Mouse (Mus musculus) heart, embryonic 14.5 days (tissue): Measurements from ENCODE around the gene Arrdc4. TPM values are rescaled to one million over a fixed set of nuclear protein-coding genes. Genes with fewer than 3 reads are reported as not detected.
A peak's percentile ranks its signal among the peaks of the same experiment; 100 is the strongest.

Experiments
- ATAC-seq: fragments of 200-750 bp; cut with Nextera tagmentation; 2 replicates; pipeline ENCODE4 v1.8.0; 2017; ENCODE audit warnings: low read depth, moderate TSS enrichment; ENCODE audit not compliant: insufficient number of reproducible peaks, insufficient read depth, low FRiP score
- H3K27ac ChIP-seq, 2 experiments: fragments of 200-500 bp in 1 of 2; fragments of 300-500 bp in 1 of 2; sonication (generic) in 1 of 2; replicated peaks in 1 of 2; 2 replicates each; pipeline ENCODE4 v1.5.1; 2012 to 2014; ENCODE audit warnings: low read depth in 2 of 2, low read length in 2 of 2, control low read depth in 1 of 2, mild to moderate bottlenecking in 1 of 2, mixed read lengths in 1 of 2; ENCODE audit not compliant: control insufficient read depth in 1 of 2, insufficient read depth in 1 of 2
- H3K27me3 ChIP-seq: fragments of 300-500 bp; sonication (generic); 2 replicates; pipeline ENCODE4 v1.6.1; 2014; ENCODE audit warnings: mild to moderate bottlenecking, low read length, control low read depth; ENCODE audit not compliant: control insufficient read depth, insufficient read depth
- H3K36me3 ChIP-seq: fragments of 300-500 bp; sonication (generic); 2 replicates; pipeline ENCODE4 v1.6.1; 2014; ENCODE audit warnings: mild to moderate bottlenecking, control low read depth, low read length, mixed read lengths; ENCODE audit not compliant: control insufficient read depth, insufficient read depth
- H3K4me1 ChIP-seq, 2 experiments: fragments of 200-500 bp in 1 of 2; fragments of 300-500 bp in 1 of 2; sonication (generic) in 1 of 2; 2 replicates each; pipeline ENCODE4 v1.6.1; 2012 to 2014; ENCODE audit warnings: low read length in 2 of 2, control low read depth in 1 of 2, mixed read lengths in 1 of 2; ENCODE audit not compliant: control insufficient read depth in 2 of 2, insufficient read depth in 2 of 2
- H3K4me2 ChIP-seq: fragments of 300-500 bp; sonication (generic); 2 replicates; pipeline ENCODE4 v1.6.1; 2014; ENCODE audit warnings: mild to moderate bottlenecking, low read length
- H3K4me3 ChIP-seq, 2 experiments: fragments of 200-500 bp in 1 of 2; fragments of 300-500 bp in 1 of 2; sonication (generic) in 1 of 2; 2 replicates each; pipeline ENCODE4 v1.5.1; 2012 to 2014; ENCODE audit warnings: low read length in 2 of 2, mild to moderate bottlenecking in 2 of 2, control low read depth in 1 of 2, low read depth in 1 of 2, moderate library complexity in 1 of 2; ENCODE audit not compliant: control insufficient read depth in 1 of 2, insufficient read depth in 1 of 2
- H3K9ac ChIP-seq: fragments of 300-500 bp; sonication (generic); 2 replicates; pipeline ENCODE4 v1.6.1; 2014; ENCODE audit warnings: mild to moderate bottlenecking, low read length
- H3K9me3 ChIP-seq: fragments of 300-500 bp; sonication (generic); 2 replicates; pipeline ENCODE4 v1.6.1; 2016; ENCODE audit warnings: low read length, control low read depth; ENCODE audit not compliant: control insufficient read depth
- WGBS: fragments of 180-500 bp; shearing (Covaris S2); extraction: QIAGEN DNeasy Blood & Tissue Kit; methylation state at CpG from one replicate; pipeline ENCODE4 v1.1.7; 2014; 5-methylcytosine and 5-hydroxymethylcytosine counted together
- polyA plus RNA-seq: library from polyadenylated mRNA; unstranded; fragments of >200 nt; fragmentation: Nextera tagmentation; extraction: Ambion mirVana; gene quantifications from 2 replicates; pipeline ENCODE4 v1.2.1, GENCODE M21; 2014

Arrdc4 gene
- polyA plus RNA-seq, 1 experiment from 2014 or later: 22.1 TPM

DNA sequence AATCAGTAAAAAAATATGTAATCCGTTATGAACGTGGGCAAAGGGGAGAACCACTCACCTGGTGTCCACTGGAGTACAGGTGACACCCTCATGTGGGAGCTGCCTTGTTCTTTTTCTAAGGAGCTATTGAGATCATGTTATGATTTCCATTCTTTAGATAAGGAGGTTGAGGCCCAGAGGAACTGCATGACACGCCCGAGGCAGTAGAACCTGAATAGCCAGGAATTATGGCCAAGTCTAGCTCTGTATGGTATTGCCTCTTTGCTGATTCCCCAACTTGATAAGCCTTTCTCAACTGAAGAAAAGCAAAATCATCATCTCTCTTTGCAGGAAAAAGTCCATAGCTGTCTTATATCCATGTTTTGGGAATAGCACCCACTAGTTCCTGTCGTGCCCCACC, 22.7 kb downstream of the Arrdc4 start:
- Histone ChIP-seq H3K4me3 (no peak overlapping the region), H3K9ac (no peak overlapping the region), H3K9me3 (no peaks in the 10 kb centered on the region), H3K4me1 (no peaks in the 10 kb centered on the region), H3K27ac (no peak overlapping the region), H3K36me3 (no peaks in the 10 kb centered on the region), H3K4me2 (no peak overlapping the region), H3K27me3 (no peaks in the 10 kb centered on the region)
- ATAC-seq: no peak
- 85% methylated on average over 5 of the region's 5 CpGs for WGBS

DNA sequence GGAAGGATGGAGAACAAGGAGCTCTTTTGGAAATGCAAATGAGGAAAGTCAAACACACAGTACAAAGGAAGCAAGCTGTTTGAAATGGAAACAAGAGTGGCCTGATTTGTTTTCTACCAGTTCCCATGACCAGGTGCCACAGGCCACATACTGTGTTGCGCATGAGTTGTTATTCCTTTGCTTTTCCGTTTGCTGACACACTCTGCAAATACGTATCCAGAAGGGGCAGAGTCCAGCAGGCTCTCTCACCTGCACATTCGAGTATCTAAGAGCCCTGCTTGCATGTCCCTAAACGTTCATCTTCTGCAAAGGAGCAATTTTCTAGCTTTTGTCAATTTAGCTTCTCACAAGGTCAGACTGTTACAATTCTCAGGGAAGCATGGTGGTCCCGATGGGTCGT, 24.3 kb downstream of the Arrdc4 start:
- H3K27ac ChIP-seq: no peak overlapping the region
- WGBS: 80% methylated on average over 7 of the region's 7 CpGs
- no peaks in the 10 kb centered on the region for H3K36me3 ChIP-seq
- ATAC-seq: no peak
- H3K4me1 ChIP-seq: no peaks in the 10 kb centered on the region
- no peak overlapping the region for H3K4me3 ChIP-seq
- no peak overlapping the region for H3K4me2 ChIP-seq
- H3K27me3 ChIP-seq: no peaks in the 10 kb centered on the region
- no peak overlapping the region for H3K9ac ChIP-seq
- H3K9me3 ChIP-seq: no peaks in the 10 kb centered on the region

DNA sequence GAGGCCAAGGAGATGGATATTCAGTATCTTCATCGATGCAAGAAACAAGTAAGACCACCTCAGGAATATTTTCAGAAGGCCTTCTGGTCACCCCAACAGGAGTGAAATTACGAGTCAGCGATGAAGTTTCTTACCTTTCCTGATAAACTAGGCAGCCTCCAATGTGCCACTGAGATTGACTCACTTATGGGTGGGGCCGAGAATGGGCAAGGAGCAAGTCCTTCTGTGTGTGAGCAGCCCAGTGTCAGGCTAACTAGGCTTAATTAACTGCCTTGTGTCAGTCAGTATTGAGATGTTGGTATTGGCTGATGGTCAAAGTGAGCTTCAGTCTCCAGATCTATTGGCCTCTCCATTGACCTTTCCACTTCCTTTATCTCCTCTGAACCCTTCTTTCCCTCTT, 27.5 kb downstream of the Arrdc4 start:
- no peaks in the 10 kb centered on the region for H3K27me3 ChIP-seq
- no peak overlapping the region for H3K27ac ChIP-seq
- H3K4me3 ChIP-seq: no peak overlapping the region
- H3K36me3 ChIP-seq: no peaks in the 10 kb centered on the region
- no peak overlapping the region for H3K4me2 ChIP-seq
- H3K4me1 ChIP-seq: peaks cover 8 to 14% of the 10 kb centered on the region in 2 experiments
- WGBS: 88% methylated on average over 4 of the region's 4 CpGs
- H3K9ac ChIP-seq: no peak overlapping the region
- no peaks in the 10 kb centered on the region for H3K9me3 ChIP-seq
- no peak for ATAC-seq

DNA sequence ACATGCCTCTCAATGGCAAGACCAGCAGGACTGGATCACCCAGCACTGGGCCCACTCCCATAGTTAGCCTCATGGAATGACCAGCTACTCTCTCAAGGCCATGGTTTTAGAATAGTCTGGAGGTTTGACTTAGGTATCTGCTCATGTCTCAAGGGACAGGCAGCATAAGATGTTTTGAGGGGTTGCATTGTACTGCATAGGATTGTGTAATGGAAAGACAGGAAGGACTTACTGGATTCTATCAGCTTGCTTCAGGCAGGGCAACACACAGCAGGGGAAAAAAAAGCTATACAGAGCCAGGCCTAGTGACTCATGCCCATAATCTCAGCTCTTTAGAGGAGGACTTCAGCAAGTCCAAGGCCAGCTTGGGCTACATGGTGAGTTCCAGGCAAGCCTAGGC, 31.1 kb downstream of the Arrdc4 start:
- peak overlapping the region; percentile 32 to 73 for H3K27ac ChIP-seq
- H3K9me3 ChIP-seq: no peaks in the 10 kb centered on the region
- no peak overlapping the region for H3K4me3 ChIP-seq
- H3K9ac ChIP-seq: no peak overlapping the region
- peaks cover 8 to 14% of the 10 kb centered on the region in 2 experiments for H3K4me1 ChIP-seq
- H3K27me3 ChIP-seq: no peaks in the 10 kb centered on the region
- H3K36me3 ChIP-seq: no peaks in the 10 kb centered on the region
- ATAC-seq: peak; percentile 73; the same call in 1 of the 2 replicates
- no peak overlapping the region for H3K4me2 ChIP-seq

- Histone ChIP-seq H3K4me2 (peak overlapping the region; percentile 26; the same call in 1 of the 2 replicates), H3K4me1 (peaks cover 8 to 14% of the 10 kb centered on the region in 2 experiments), H3K9ac (no peak overlapping the region), H3K27ac (peak overlapping the region; percentile 32 to 73), H3K4me3 (no peak overlapping the region), H3K27me3 (no peaks in the 10 kb centered on the region), H3K9me3 (no peaks in the 10 kb centered on the region), H3K36me3 (no peaks in the 10 kb centered on the region)
- WGBS: 23% methylated on average over 10 of the region's 10 CpGs
- ATAC-seq: no peak
These were observed 31.5 kb downstream of the Arrdc4 start for GRCm38 (mm10) chr7:68717498-68717897.

GRCm38 (mm10) chr7:68716926-68717325, 32.1 kb downstream of the Arrdc4 start:
- no peak for ATAC-seq
- Histone ChIP-seq H3K27ac (no peak overlapping the region), H3K9ac (no peak overlapping the region), H3K9me3 (no peaks in the 10 kb centered on the region), H3K4me1 (peaks cover 8 to 14% of the 10 kb centered on the region in 2 experiments), H3K4me3 (no peak overlapping the region), H3K36me3 (no peaks in the 10 kb centered on the region), H3K4me2 (0 out of 2 replicates have a peak overlapping the region, but pooled peaks have one; percentile 26), H3K27me3 (no peaks in the 10 kb centered on the region)
- WGBS: 48% methylated on average over 8 of the region's 8 CpGs

DNA sequence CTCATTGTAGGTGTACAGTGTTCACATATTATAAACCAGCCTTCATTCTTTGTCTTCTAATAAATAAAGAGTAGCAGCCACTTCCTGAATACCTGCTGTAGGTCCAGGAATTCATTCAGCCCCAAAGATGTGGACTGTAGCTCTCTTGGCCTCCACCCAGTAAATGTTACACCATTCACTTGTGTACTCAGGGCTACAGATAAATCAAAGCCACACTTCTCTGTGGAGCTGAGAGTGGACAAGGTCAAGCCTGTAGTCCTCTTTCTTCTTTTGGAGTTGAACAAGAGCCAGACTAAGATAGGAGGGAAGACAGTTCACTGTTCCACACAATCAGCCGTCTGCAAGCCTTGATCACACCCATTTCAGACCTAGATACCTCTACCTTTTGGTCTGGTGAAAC, 36.1 kb downstream of the Arrdc4 start:
- no peaks in the 10 kb centered on the region for H3K9me3 ChIP-seq
- H3K27me3 ChIP-seq: no peaks in the 10 kb centered on the region
- H3K27ac ChIP-seq: no peak overlapping the region
- WGBS: 19% methylated on average over 1 of the region's 1 CpGs
- no peak overlapping the region for H3K9ac ChIP-seq
- H3K4me3 ChIP-seq: no peak overlapping the region
- peaks cover 8 to 12% of the 10 kb centered on the region in 2 experiments for H3K4me1 ChIP-seq
- H3K36me3 ChIP-seq: no peaks in the 10 kb centered on the region
- H3K4me2 ChIP-seq: no peak overlapping the region
- ATAC-seq: no peak

GRCm38 (mm10) chr7:68712425-68712824, 36.6 kb downstream of the Arrdc4 start:
- H3K27me3 ChIP-seq: no peaks in the 10 kb centered on the region
- 79% methylated on average over 3 of the region's 3 CpGs for WGBS
- H3K36me3 ChIP-seq: no peaks in the 10 kb centered on the region
- ATAC-seq: no peak
- no peak overlapping the region for H3K4me3 ChIP-seq
- H3K4me2 ChIP-seq: no peak overlapping the region
- no peak overlapping the region for H3K27ac ChIP-seq
- H3K9me3 ChIP-seq: no peaks in the 10 kb centered on the region
- peaks cover 2 to 7% of the 10 kb centered on the region in 2 experiments for H3K4me1 ChIP-seq
- no peak overlapping the region for H3K9ac ChIP-seq
